15 mouse cellular contexts compared by ENCODE assay signal in the genomic region with DNA sequence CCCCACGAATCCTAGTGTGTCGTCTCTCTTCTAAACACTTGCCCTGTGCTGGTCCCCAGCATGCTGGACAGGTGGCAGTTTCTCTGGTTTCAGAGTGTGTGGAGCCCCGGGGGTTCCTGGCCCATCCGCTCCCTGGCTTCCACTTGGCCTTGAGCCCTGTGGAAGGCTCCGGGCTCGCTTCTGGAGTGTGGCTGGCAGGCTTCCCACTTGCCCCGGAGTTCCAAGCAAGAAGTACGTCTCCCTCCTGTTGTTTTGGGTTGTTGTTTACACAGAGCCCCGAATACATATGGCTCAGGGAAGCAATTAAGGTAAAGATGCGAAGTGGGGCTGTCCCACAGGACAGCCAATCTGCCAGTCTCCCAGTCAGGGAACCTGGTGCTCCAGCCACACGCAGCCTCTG. TPM values are rescaled to one million over a fixed set of nuclear protein-coding genes. Genes with fewer than 3 reads are reported as not detected.
DNase-seq lines count a peak whose midpoint lies in the region; ATAC-seq and TF ChIP-seq lines count a peak whose summit lies in the region.
"Had no signal": no experiment of that assay in that cellular context is flagged by ENCODE, and none has a peak within 500 bp of the region (broad histone marks: within the 10 kb centered on the region; RNA-seq: fewer than 3 reads in every experiment).

No protein-coding gene starts in this region.

- no peak for TF ChIP-seq POLR2A in brain, embryonic 14.5 days (IDR thresholded peaks at IDR 0.05; ENCODE audit: borderline replicate concordance, extremely low read depth, insufficient read depth, insufficient read length, poor library complexity, severe bottlenecking)

- no peaks in the 10 kb centered on the region for H3K36me3 ChIP-seq in forebrain, embryonic 15.5 days
- H3K36me3 ChIP-seq in forebrain, embryonic 12.5 days (replicated peaks), result no peaks in the 10 kb centered on the region
- no peaks in the 10 kb centered on the region for H3K36me3 ChIP-seq in liver, embryonic 11.5 days (ENCODE audit: control insufficient read depth, insufficient read depth, low read length)

- DNase-seq in kidney, postnatal 10 days, result peak; percentile 25
- no peak for DNase-seq in kidney, adult 8-10 months
- peak; percentile 91 for DNase-seq in brain, embryonic 14.5 days (ENCODE audit: low read depth)
- peak; percentile 36 for DNase-seq in cerebellum, adult 8-10 months
- no peak for DNase-seq in liver, embryonic 11.5 days (ENCODE audit: low spot score)
- no peak for DNase-seq in natural killer cell, adult 2 months (ENCODE audit: low spot score in 2 of 2)
- DNase-seq: gastrocnemius, postnatal 25 days; kidney, postnatal 14 days; layer of hippocampus, postnatal 36 days; liver; thymus, adult 2 months had no signal

- ATAC-seq in forebrain, embryonic 15.5 days (replicated peaks), result peak; percentile 75
- ATAC-seq in forebrain, embryonic 12.5 days (ENCODE audit: low FRiP score), result no peak
- ATAC-seq in liver, embryonic 11.5 days (replicated peaks; ENCODE audit: low FRiP score), result no peak
- ATAC-seq: CD4-positive, CD25-positive, alpha-beta regulatory T cell, adult 4 months had no signal

- peaks cover 16% of the 10 kb centered on the region for H3K4me1 ChIP-seq in forebrain, embryonic 15.5 days
- peaks cover 6% of the 10 kb centered on the region; the same call in 1 of the 2 replicates for H3K4me1 ChIP-seq in forebrain, embryonic 12.5 days
- H3K4me1 ChIP-seq in liver, embryonic 11.5 days (replicated peaks; ENCODE audit: control insufficient read depth, insufficient read depth, low read length), result no peaks in the 10 kb centered on the region

- H3K4me3 ChIP-seq in forebrain, embryonic 15.5 days, result no peak overlapping the region
- H3K4me3 ChIP-seq in forebrain, embryonic 12.5 days (replicated peaks), result no peak overlapping the region
- no peak overlapping the region for H3K4me3 ChIP-seq in liver, embryonic 11.5 days (ENCODE audit: low read depth, low read length)

- TF ChIP-seq CTCF in brain, embryonic 14.5 days (IDR thresholded peaks at IDR 0.05; ENCODE audit: borderline replicate concordance, extremely low read depth, insufficient read depth, insufficient read length), result no peak

- WGBS in forebrain, embryonic 15.5 days, result 12% methylated on average over 11 of the region's 11 CpGs
- 42% methylated on average over 11 of the region's 11 CpGs for WGBS in forebrain, embryonic 12.5 days
- WGBS in liver, embryonic 11.5 days, result 40% methylated on average over 11 of the region's 11 CpGs

- H3K27ac ChIP-seq in forebrain, embryonic 15.5 days (replicated peaks), result no peak overlapping the region
- no peak overlapping the region for H3K27ac ChIP-seq in forebrain, embryonic 12.5 days
- H3K27ac ChIP-seq in liver, embryonic 11.5 days (ENCODE audit: low read depth, low read length), result no peak overlapping the region

- H3K9ac ChIP-seq in forebrain, embryonic 15.5 days (replicated peaks), result no peak overlapping the region
- no peak overlapping the region for H3K9ac ChIP-seq in forebrain, embryonic 12.5 days
- no peak overlapping the region for H3K9ac ChIP-seq in liver, embryonic 11.5 days (ENCODE audit: low read depth, low read length)

- no peaks in the 10 kb centered on the region for H3K9me3 ChIP-seq in forebrain, embryonic 15.5 days
- H3K9me3 ChIP-seq in forebrain, embryonic 12.5 days, result no peaks in the 10 kb centered on the region
- H3K9me3 ChIP-seq in liver, embryonic 11.5 days (ENCODE audit: control insufficient read depth, low read length), result no peaks in the 10 kb centered on the region

- H3K27me3 ChIP-seq in forebrain, embryonic 15.5 days, result peaks cover 11% of the 10 kb centered on the region
- peaks cover 19% of the 10 kb centered on the region; the same call in 1 of the 2 replicates for H3K27me3 ChIP-seq in forebrain, embryonic 12.5 days
- H3K27me3 ChIP-seq in liver, embryonic 11.5 days (replicated peaks; ENCODE audit: control insufficient read depth, insufficient read depth, low read length), result peaks cover 5% of the 10 kb centered on the region

- no peak overlapping the region for H3K4me2 ChIP-seq in forebrain, embryonic 15.5 days (replicated peaks)
- H3K4me2 ChIP-seq in forebrain, embryonic 12.5 days, result no peak overlapping the region
- no peak overlapping the region for H3K4me2 ChIP-seq in liver, embryonic 11.5 days

RNA-seq across cellular contexts. Expression of gene Uncx, which starts 27.0 kb away (rescaled TPM):
- 4.2 and 4.8 TPM in 2 replicates for polyA plus RNA-seq in forebrain, embryonic 15.5 days (2015; fragmentation: Nextera tagmentation; extraction: Ambion mirVana)
- 32.5 and 37.0 TPM in 2 replicates for polyA plus RNA-seq in forebrain, embryonic 12.5 days (2016; fragmentation: Nextera tagmentation; extraction: Ambion mirVana)
- 26.5 and 42.0 TPM in 2 replicates for polyA plus RNA-seq in brain, embryonic 14.5 days (2012; rRNA removed)
- polyA plus RNA-seq in liver, embryonic 11.5 days (2014; fragmentation: Nextera tagmentation; extraction: Ambion mirVana), result not detected in 2 replicates
- polyA plus RNA-seq: CD4-positive, CD25-positive, alpha-beta regulatory T cell, adult 4 months; cortical plate, adult 2 months had no signal

RNA-seq across cellular contexts. Expression of gene Zfand2a, which starts 31.9 kb away (rescaled TPM):
- 14.2 and 17.5 TPM in 2 replicates for polyA plus RNA-seq in forebrain, embryonic 15.5 days (2015; fragmentation: Nextera tagmentation; extraction: Ambion mirVana)
- polyA plus RNA-seq in forebrain, embryonic 12.5 days (2016; fragmentation: Nextera tagmentation; extraction: Ambion mirVana), result 10.4 and 12.9 TPM in 2 replicates
- polyA plus RNA-seq in brain, embryonic 14.5 days (2012; rRNA removed), result 21.2 and 28.0 TPM in 2 replicates
- polyA plus RNA-seq in liver, embryonic 11.5 days (2014; fragmentation: Nextera tagmentation; extraction: Ambion mirVana), result 4.6 and 5.7 TPM in 2 replicates

RNA-seq across cellular contexts. Expression of gene 3110082I17Rik, which starts 56.0 kb away (rescaled TPM):
- 20.4 and 21.0 TPM in 2 replicates for polyA plus RNA-seq in forebrain, embryonic 15.5 days (2015; fragmentation: Nextera tagmentation; extraction: Ambion mirVana)
- 28.3 and 30.6 TPM in 2 replicates for polyA plus RNA-seq in forebrain, embryonic 12.5 days (2016; fragmentation: Nextera tagmentation; extraction: Ambion mirVana)
- 12.3 and 13.4 TPM in 2 replicates for polyA plus RNA-seq in brain, embryonic 14.5 days (2012; rRNA removed)
- polyA plus RNA-seq in liver, embryonic 11.5 days (2014; fragmentation: Nextera tagmentation; extraction: Ambion mirVana), result 49.4 and 52.0 TPM in 2 replicates

Comparison
In these comparisons a context has a peak if more than half of its experiments do, and no peak if none do; other contexts are left out.
1. DNase-seq: peak in kidney, postnatal 10 days (single experiment), brain, embryonic 14.5 days (single experiment) and cerebellum, adult 8-10 months (single experiment); none in kidney, adult 8-10 months (0 of 2), liver, embryonic 11.5 days (single experiment) and natural killer cell, adult 2 months (0 of 2).